In genomic region chr13:56522821-56523167, GRCm38 (mm10) we compare ENCODE assay signal across 9 mouse cellular contexts. TPM values are rescaled to one million over a fixed set of nuclear protein-coding genes. Genes with fewer than 3 reads are reported as not detected.
DNase-seq lines count a peak whose midpoint lies in the region; ATAC-seq and TF ChIP-seq lines count a peak whose summit lies in the region.
"Had no signal": no experiment of that assay in that cellular context is flagged by ENCODE, and none has a peak within 500 bp of the region (broad histone marks: within the 10 kb centered on the region; RNA-seq: fewer than 3 reads in every experiment).

No protein-coding gene starts in this region.

- H3K4me1 ChIP-seq in embryonic facial prominence, embryonic 11.5 days (ENCODE audit: control insufficient read depth, insufficient read depth, low read length): no peaks in the 10 kb centered on the region
- H3K4me1 ChIP-seq in hindbrain, postnatal 0 days (ENCODE audit: insufficient read depth, low read length): no peaks in the 10 kb centered on the region
- H3K4me1 ChIP-seq in midbrain, postnatal 0 days (ENCODE audit: insufficient read depth, low read length): no peaks in the 10 kb centered on the region

- intact Hi-C loops in left cerebral cortex, postnatal 14 days (cut with DNase I): no loop called here

- no peak for DNase-seq in layer of hippocampus, adult 2 months (ENCODE audit: low spot score in 2 of 2)
- DNase-seq in layer of hippocampus, postnatal 14 days (ENCODE audit: low spot score in 2 of 2): no peak
- no peak for DNase-seq in embryonic facial prominence, embryonic 11.5 days (ENCODE audit: low spot score)
- peak; percentile 18 for DNase-seq in hindbrain, postnatal 0 days (ENCODE audit: low spot score)
- no peak for DNase-seq in midbrain, postnatal 0 days (ENCODE audit: low spot score)
- no peak for DNase-seq in right cerebral cortex, postnatal 36 days (ENCODE audit: low spot score in 2 of 2)
- DNase-seq in ovary, postnatal 36 days (ENCODE audit: low spot score): no peak
- DNase-seq in left cerebral cortex, postnatal 14 days (ENCODE audit: low spot score in 2 of 2): no peak

- WGBS in embryonic facial prominence, embryonic 11.5 days: 9% methylated on average over 8 of the region's 8 CpGs
- 3% methylated on average over 8 of the region's 8 CpGs for WGBS in hindbrain, postnatal 0 days
- WGBS in midbrain, postnatal 0 days: 2% methylated on average over 8 of the region's 8 CpGs

- H3K4me2 ChIP-seq in embryonic facial prominence, embryonic 11.5 days (ENCODE audit: low read depth, low read length): peak overlapping the region; percentile 72
- H3K4me2 ChIP-seq in hindbrain, postnatal 0 days (ENCODE audit: low read depth, low read length): peak overlapping the region; percentile 93
- H3K4me2 ChIP-seq in midbrain, postnatal 0 days (ENCODE audit: low read depth, low read length, poor library complexity, severe bottlenecking): peak overlapping the region; percentile 97

- ATAC-seq in embryonic facial prominence, embryonic 11.5 days (replicated peaks; ENCODE audit: insufficient number of reproducible peaks, low FRiP score, low TSS enrichment, low read depth): no peak
- no peak for ATAC-seq in hindbrain, postnatal 0 days
- peak; percentile 45; the same call in 1 of the 2 replicates for ATAC-seq in midbrain, postnatal 0 days (ENCODE audit: low FRiP score)

- H3K9me3 ChIP-seq in embryonic facial prominence, embryonic 11.5 days (replicated peaks; ENCODE audit: control insufficient read depth, low read length): no peaks in the 10 kb centered on the region
- H3K9me3 ChIP-seq in hindbrain, postnatal 0 days (ENCODE audit: low read length): no peaks in the 10 kb centered on the region
- H3K9me3 ChIP-seq in midbrain, postnatal 0 days (ENCODE audit: low read length): no peaks in the 10 kb centered on the region

- no peaks in the 10 kb centered on the region for H3K36me3 ChIP-seq in embryonic facial prominence, embryonic 11.5 days (replicated peaks; ENCODE audit: control insufficient read depth, insufficient read depth, low read depth, low read length)
- H3K36me3 ChIP-seq in hindbrain, postnatal 0 days (ENCODE audit: insufficient read depth, low read length): no peaks in the 10 kb centered on the region
- no peaks in the 10 kb centered on the region for H3K36me3 ChIP-seq in midbrain, postnatal 0 days (ENCODE audit: insufficient read depth, low read length)

- H3K27ac ChIP-seq in layer of hippocampus, adult 2 months: peak overlapping the region; percentile 57
- no peak overlapping the region for H3K27ac ChIP-seq in embryonic facial prominence, embryonic 11.5 days (replicated peaks; ENCODE audit: low read depth, low read length)
- peak overlapping the region; percentile 62; the same call in 1 of the 2 replicates for H3K27ac ChIP-seq in hindbrain, postnatal 0 days
- no peak overlapping the region; the same call in 1 of the 2 replicates for H3K27ac ChIP-seq in midbrain, postnatal 0 days (ENCODE audit: low read depth, low read length)

- TF ChIP-seq CTCF in layer of hippocampus, adult 2 months (conservative IDR thresholded peaks at IDR 0.05): no peak
- TF ChIP-seq CTCF in hindbrain, postnatal 0 days (IDR thresholded peaks at IDR 0.05; ENCODE audit: low read depth): no peak
- TF ChIP-seq CTCF in midbrain, postnatal 0 days (IDR thresholded peaks at IDR 0.05): no peak

- H3K9ac ChIP-seq in embryonic facial prominence, embryonic 11.5 days (replicated peaks; ENCODE audit: low read length): peak overlapping the region; percentile 77
- peak overlapping the region; percentile 56 for H3K9ac ChIP-seq in hindbrain, postnatal 0 days (replicated peaks; ENCODE audit: low read length)
- H3K9ac ChIP-seq in midbrain, postnatal 0 days (replicated peaks; ENCODE audit: low read length, poor library complexity, severe bottlenecking): peak overlapping the region; percentile 57

- H3K4me3 ChIP-seq in layer of hippocampus, adult 2 months: peak overlapping the region; percentile 81
- peak overlapping the region; percentile 62 for H3K4me3 ChIP-seq in embryonic facial prominence, embryonic 11.5 days (ENCODE audit: low read depth, low read length)
- H3K4me3 ChIP-seq in hindbrain, postnatal 0 days (ENCODE audit: low read length): peak overlapping the region; percentile 70
- peak overlapping the region; percentile 66 for H3K4me3 ChIP-seq in midbrain, postnatal 0 days (ENCODE audit: low read depth, low read length)

- no peaks in the 10 kb centered on the region for H3K27me3 ChIP-seq in embryonic facial prominence, embryonic 11.5 days (ENCODE audit: control insufficient read depth, insufficient read depth, low read length)
- no peaks in the 10 kb centered on the region for H3K27me3 ChIP-seq in hindbrain, postnatal 0 days (ENCODE audit: insufficient read depth, low read length)
- no peaks in the 10 kb centered on the region for H3K27me3 ChIP-seq in midbrain, postnatal 0 days (ENCODE audit: insufficient read depth, low read length)

RNA-seq across cellular contexts. Expression of gene Fbxl21, which starts 0.5 kb away (rescaled TPM):
- 1 to 10 TPM; 5.5 to 8.2 TPM for total RNA-seq in layer of hippocampus, adult 2 months (2021)
- total RNA-seq in layer of hippocampus, postnatal 14 days (2021): 1 to 10 TPM; 4.3 to 5.7 TPM
- 2.8 and 3.7 TPM in 2 replicates for polyA plus RNA-seq in embryonic facial prominence, embryonic 11.5 days (2014; fragmentation: Nextera tagmentation; extraction: Ambion mirVana)
- 6.1 and 11.3 TPM in 2 replicates for total RNA-seq in hindbrain, postnatal 0 days (2014; rRNA removed)
- 5.5 and 5.6 TPM in 2 replicates for polyA plus RNA-seq in hindbrain, postnatal 0 days (2015; fragmentation: Nextera tagmentation; extraction: Ambion mirVana)
- total RNA-seq in midbrain, postnatal 0 days (2014; rRNA removed): 5.5 and 7.2 TPM in 2 replicates
- polyA plus RNA-seq in midbrain, postnatal 0 days (2015; fragmentation: Nextera tagmentation; extraction: Ambion mirVana): 3.4 and 4.3 TPM in 2 replicates
- 1 to 10 TPM; 3.1 to 4.0 TPM for total RNA-seq in left cerebral cortex, postnatal 14 days (2021)

RNA-seq across cellular contexts. Expression of gene Lect2, which starts 25.5 kb away (rescaled TPM):
- not detected for total RNA-seq in layer of hippocampus, adult 2 months (2021)
- total RNA-seq in layer of hippocampus, postnatal 14 days (2021): not detected
- polyA plus RNA-seq in embryonic facial prominence, embryonic 11.5 days (2014; fragmentation: Nextera tagmentation; extraction: Ambion mirVana): not detected in 2 replicates
- not detected in 2 replicates for total RNA-seq in hindbrain, postnatal 0 days (2014; rRNA removed)
- polyA plus RNA-seq in hindbrain, postnatal 0 days (2015; fragmentation: Nextera tagmentation; extraction: Ambion mirVana): 0.23 TPM in 1 of 2 replicates, not detected in the other
- total RNA-seq in midbrain, postnatal 0 days (2014; rRNA removed): not detected in 2 replicates
- polyA plus RNA-seq in midbrain, postnatal 0 days (2015; fragmentation: Nextera tagmentation; extraction: Ambion mirVana): not detected in 2 replicates
- total RNA-seq in left cerebral cortex, postnatal 14 days (2021): not detected
- total RNA-seq: hematopoietic stem cell, adult 5-6 weeks had no signal

RNA-seq across cellular contexts. Expression of gene Il9, which starts 40.7 kb away (rescaled TPM):
- not detected for total RNA-seq in layer of hippocampus, adult 2 months (2021)
- total RNA-seq in layer of hippocampus, postnatal 14 days (2021): not detected
- polyA plus RNA-seq in embryonic facial prominence, embryonic 11.5 days (2014; fragmentation: Nextera tagmentation; extraction: Ambion mirVana): not detected in 2 replicates
- not detected in 2 replicates for total RNA-seq in hindbrain, postnatal 0 days (2014; rRNA removed)
- polyA plus RNA-seq in hindbrain, postnatal 0 days (2015; fragmentation: Nextera tagmentation; extraction: Ambion mirVana): not detected in 2 replicates
- not detected in 2 replicates for total RNA-seq in midbrain, postnatal 0 days (2014; rRNA removed)
- polyA plus RNA-seq in midbrain, postnatal 0 days (2015; fragmentation: Nextera tagmentation; extraction: Ambion mirVana): not detected in 2 replicates
- total RNA-seq in left cerebral cortex, postnatal 14 days (2021): not detected
- total RNA-seq: hematopoietic stem cell, adult 5-6 weeks had no signal

Comparison
In these comparisons a context has a peak if more than half of its experiments do, and no peak if none do; other contexts are left out.
1. H3K27ac ChIP-seq: peak in layer of hippocampus, adult 2 months (single experiment) and hindbrain, postnatal 0 days (single experiment); none in embryonic facial prominence, embryonic 11.5 days (single experiment) and midbrain, postnatal 0 days (single experiment).
2. Peak in every context shown above with its lines, with median percentiles within 50 percentile points of each other: H3K4me3 ChIP-seq, H3K4me2 ChIP-seq and H3K9ac ChIP-seq.